Mouse (Mus musculus): ENCODE measurements around the gene Cntnap5c. TPM values are rescaled to one million over a fixed set of nuclear protein-coding genes. Genes with fewer than 3 reads are reported as not detected.

Cntnap5c gene
- total and polyA plus RNA-seq, 3 experiments: not detected

DNA sequence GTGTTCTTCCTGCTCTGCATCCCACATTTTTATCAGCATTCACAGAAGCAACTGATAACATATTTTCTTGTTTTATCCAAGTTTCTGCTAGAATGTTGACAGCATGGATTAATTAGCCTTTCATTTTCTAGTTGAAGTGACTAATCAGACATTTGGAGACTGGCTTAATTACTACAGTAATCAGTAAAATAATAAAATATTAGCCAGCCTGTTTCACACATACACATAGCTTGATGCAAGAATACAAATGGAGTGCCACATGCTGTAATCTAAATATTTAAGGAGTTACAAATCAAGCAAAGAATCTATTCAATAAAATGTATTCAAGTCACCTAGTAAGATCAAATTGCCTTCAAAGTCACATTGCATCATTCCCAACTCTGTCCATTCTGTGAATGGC lies 275.8 kb downstream of the Cntnap5c start:
- no peaks in the 10 kb centered on the region for H3K9me3 ChIP-seq (replicated peaks; ENCODE audit: low read length)
- no peak overlapping the region for H3K4me3 ChIP-seq (replicated peaks in 1 of 3; ENCODE audit: low read depth in 2 of 3, low read length in 2 of 3, poor library complexity in 1 of 3)
- no peaks in the 10 kb centered on the region for H3K4me1 ChIP-seq (ENCODE audit: control insufficient read depth in 1 of 2, insufficient read depth in 2 of 2)
- TF ChIP-seq MAX (IDR thresholded peaks at IDR 0.05; ENCODE audit: low read length): no peak
- TF ChIP-seq SIN3A (IDR thresholded peaks at IDR 0.05; ENCODE audit: low read length): no peak
- no peak for TF ChIP-seq MYC (IDR thresholded peaks at IDR 0.05; ENCODE audit: low read depth, low read length)
- no peak for TF ChIP-seq KAT2A (IDR thresholded peaks at IDR 0.05; ENCODE audit: insufficient replicate concordance, low read length)
- no peak for TF ChIP-seq ETS1 (conservative IDR thresholded peaks at IDR 0.05; ENCODE audit: low read depth, low read length)
- no peak for TF ChIP-seq JUND (conservative IDR thresholded peaks at IDR 0.05; ENCODE audit: low read depth, low read length)
- no peak for TF ChIP-seq EP300 (IDR thresholded peaks at IDR 0.05; ENCODE audit: low read length)
- no peak for TF ChIP-seq ZKSCAN1 (IDR thresholded peaks at IDR 0.05; ENCODE audit: borderline replicate concordance, low read depth, low read length)
- TF ChIP-seq ZNF384 (IDR thresholded peaks at IDR 0.05; ENCODE audit: low read depth, low read length): no peak
- no peak for TF ChIP-seq CTCF (conservative IDR thresholded peaks at IDR 0.05 in 1 of 2, IDR thresholded peaks at IDR 0.05 in 1 of 2; ENCODE audit: low read depth in 2 of 2, low read length in 2 of 2)
- no peak for TF ChIP-seq PAX5 (IDR thresholded peaks at IDR 0.05; ENCODE audit: low read length)
- TF ChIP-seq RCOR1 (conservative IDR thresholded peaks at IDR 0.05; ENCODE audit: low read depth, low read length): no peak
- TF ChIP-seq POLR2AphosphoS2 (IDR thresholded peaks at IDR 0.05; ENCODE audit: low read depth, low read length): no peak
- TF ChIP-seq SMC3 (IDR thresholded peaks at IDR 0.05; ENCODE audit: low read depth, low read length): no peak
- TF ChIP-seq TBP (conservative IDR thresholded peaks at IDR 0.05; ENCODE audit: low read depth, low read length): no peak
- no peak for TF ChIP-seq USF1 (IDR thresholded peaks at IDR 0.05; ENCODE audit: low read depth, low read length)
- TF ChIP-seq MAZ (IDR thresholded peaks at IDR 0.05; ENCODE audit: low read depth, low read length): no peak
- TF ChIP-seq MXI1 (IDR thresholded peaks at IDR 0.05; ENCODE audit: low read depth, low read length): no peak
- H3K9ac ChIP-seq (ENCODE audit: insufficient read depth, low read depth): no peak overlapping the region
- DNase-seq (ENCODE audit: extremely low read depth): no peak
- H3K27me3 ChIP-seq (replicated peaks): no peaks in the 10 kb centered on the region
- no peaks in the 10 kb centered on the region for H3K36me3 ChIP-seq (replicated peaks in 1 of 2; ENCODE audit: control insufficient read depth in 1 of 2, insufficient read depth in 1 of 2, low read length in 1 of 2)
- in situ Hi-C loops (cut with MboI; ENCODE audit: low pct_ligation_motif_present, low pct_unique_long_range_greater_than_20kb, low sequenced_read_pairs) (no loop called here), dilution Hi-C loops (cut with MboI; ENCODE audit: extremely low pct_ligation_motif_present, extremely low pct_unique_long_range_greater_than_20kb, low sequenced_read_pairs) (no loop called here)
- no peaks in the 10 kb centered on the region for H3K79me2 ChIP-seq (replicated peaks; ENCODE audit: control insufficient read depth, extremely low read depth, insufficient read depth, poor library complexity, severe bottlenecking)
- H3K4me2 ChIP-seq (ENCODE audit: insufficient read depth, low read depth, poor library complexity, severe bottlenecking): no peak overlapping the region
- H3K27ac ChIP-seq (ENCODE audit: insufficient read depth, low read depth): no peak overlapping the region

DNA sequence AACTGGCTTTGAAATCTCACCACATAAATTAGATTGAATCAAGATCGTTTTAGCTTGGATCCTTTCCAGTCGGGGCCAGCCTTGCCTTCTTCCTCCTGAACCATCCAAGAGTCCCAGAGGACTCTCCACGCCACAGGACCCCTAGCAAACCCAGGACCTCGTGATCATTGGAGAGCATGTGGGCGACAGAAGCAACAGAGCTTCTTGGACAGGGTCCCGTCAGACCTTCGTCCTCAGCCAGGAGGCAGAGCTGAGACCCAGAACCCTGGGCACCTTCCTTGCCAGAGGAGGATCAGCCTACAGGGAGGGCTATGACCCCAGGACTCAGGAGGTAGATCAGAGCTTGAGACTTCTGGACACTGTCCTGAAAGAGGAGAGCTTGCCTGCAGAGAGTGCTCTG lies 300.5 kb downstream of the Cntnap5c start:
- in situ Hi-C loops (cut with MboI; ENCODE audit: low pct_ligation_motif_present, low pct_unique_long_range_greater_than_20kb, low sequenced_read_pairs): no loop called here
- Histone ChIP-seq H3K4me1 (ENCODE audit: control insufficient read depth in 1 of 2, insufficient read depth in 2 of 2) (no peaks in the 10 kb centered on the region), H3K9me3 (replicated peaks; ENCODE audit: low read length) (no peaks in the 10 kb centered on the region), H3K27me3 (replicated peaks) (no peaks in the 10 kb centered on the region), H3K4me2 (ENCODE audit: insufficient read depth, low read depth, poor library complexity, severe bottlenecking) (no peak overlapping the region), H3K9ac (ENCODE audit: insufficient read depth, low read depth) (no peak overlapping the region), H3K27ac (ENCODE audit: insufficient read depth, low read depth) (no peak overlapping the region), H3K4me3 (replicated peaks in 1 of 3; ENCODE audit: low read depth in 2 of 3, low read length in 2 of 3, poor library complexity in 1 of 3) (no peak overlapping the region), H3K36me3 (replicated peaks in 1 of 2; ENCODE audit: control insufficient read depth in 1 of 2, insufficient read depth in 1 of 2, low read length in 1 of 2) (no peaks in the 10 kb centered on the region), H3K79me2 (replicated peaks; ENCODE audit: control insufficient read depth, extremely low read depth, insufficient read depth, poor library complexity, severe bottlenecking) (no peaks in the 10 kb centered on the region)
- dilution Hi-C loops (cut with MboI; ENCODE audit: extremely low pct_ligation_motif_present, extremely low pct_unique_long_range_greater_than_20kb, low sequenced_read_pairs): no loop called here
- DNase-seq (ENCODE audit: extremely low read depth): no peak
- no peak for TF ChIP-seq TBP (conservative IDR thresholded peaks at IDR 0.05; ENCODE audit: low read depth, low read length)
- no peak for TF ChIP-seq CTCF (conservative IDR thresholded peaks at IDR 0.05 in 1 of 2, IDR thresholded peaks at IDR 0.05 in 1 of 2; ENCODE audit: low read depth in 2 of 2, low read length in 2 of 2)
- no peak for TF ChIP-seq HCFC1 (IDR thresholded peaks at IDR 0.05; ENCODE audit: low read depth, low read length)

Data from CH12.LX (cell line).